Mouse (Mus musculus) hindbrain, embryonic 15.5 days (tissue): ENCODE results near the gene 4930470P17Rik. TPM values are rescaled to one million over a fixed set of nuclear protein-coding genes. Genes with fewer than 3 reads are reported as not detected.

ENCODE experiments used
- ATAC-seq: fragments of 200-750 bp; cut with Nextera tagmentation; 2 replicates; pipeline ENCODE4 v1.8.0; 2017; ENCODE audit warnings: low read depth, moderate number of reproducible peaks, moderate TSS enrichment; ENCODE audit not compliant: low FRiP score
- H3K27ac ChIP-seq: fragments of 300-500 bp; sonication (generic); replicated peaks from 2 replicates; pipeline ENCODE4 v1.5.1; 2015; ENCODE audit warnings: mild to moderate bottlenecking, inconsistent platforms
- H3K27me3 ChIP-seq: fragments of 300-500 bp; sonication (generic); 2 replicates; pipeline ENCODE4 v1.6.1; 2015; ENCODE audit warnings: control low read depth, inconsistent platforms
- H3K36me3 ChIP-seq: fragments of 300-500 bp; sonication (generic); 2 replicates; pipeline ENCODE4 v1.6.1; 2015; ENCODE audit warnings: control low read depth, inconsistent platforms
- H3K4me1 ChIP-seq: fragments of 300-500 bp; sonication (generic); replicated peaks from 2 replicates; pipeline ENCODE4 v1.6.1; 2015; ENCODE audit warnings: control low read depth, inconsistent platforms
- H3K4me2 ChIP-seq: fragments of 300-500 bp; sonication (generic); 2 replicates; pipeline ENCODE4 v1.6.1; 2015; ENCODE audit warnings: moderate library complexity, mild to moderate bottlenecking, inconsistent platforms
- H3K4me3 ChIP-seq: fragments of 300-500 bp; sonication (generic); 2 replicates; pipeline ENCODE4 v1.5.1; 2015; ENCODE audit warnings: mild to moderate bottlenecking, inconsistent platforms
- H3K9ac ChIP-seq: fragments of 300-500 bp; sonication (generic); 2 replicates; pipeline ENCODE4 v1.6.1; 2015; ENCODE audit warnings: inconsistent platforms
- H3K9me3 ChIP-seq: fragments of 300-500 bp; sonication (generic); 2 replicates; pipeline ENCODE4 v1.6.1; 2016; ENCODE audit warnings: control low read depth, inconsistent platforms
- WGBS: fragments of 180-500 bp; shearing (Covaris S2); methylation state at CpG from one replicate; pipeline ENCODE4 v1.1.7; 2015; 5-methylcytosine and 5-hydroxymethylcytosine counted together
- polyA plus RNA-seq: library from polyadenylated mRNA; unstranded; fragments of >200 nt; fragmentation: Nextera tagmentation; extraction: Ambion mirVana; gene quantifications from 2 replicates; pipeline ENCODE4 v1.2.1, GENCODE M21; 2015

4930470P17Rik gene
- polyA plus RNA-seq, 1 experiment from 2014 or later, result 0.10 TPM

DNA sequence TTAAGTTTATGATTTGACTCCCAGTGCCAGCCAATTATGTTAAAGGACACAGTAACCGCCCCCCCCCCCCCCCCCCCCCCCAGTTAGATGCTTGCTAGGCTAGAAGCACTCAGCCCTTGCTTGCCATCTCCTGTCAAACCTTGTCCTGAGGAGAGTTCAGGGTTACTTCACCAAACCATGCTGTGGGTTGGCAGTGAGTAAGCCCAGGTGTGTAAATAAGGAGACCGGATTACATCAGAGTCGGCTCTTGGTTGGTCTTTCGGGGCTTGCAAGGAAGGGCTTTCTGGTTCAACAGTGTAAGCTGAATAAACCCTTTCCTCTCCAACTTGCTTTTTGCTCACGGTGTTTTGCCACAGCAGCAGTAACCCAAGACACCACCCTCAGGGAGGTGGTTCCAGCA lies 58.2 kb downstream of the 4930470P17Rik start:
- peaks cover 10% of the 10 kb centered on the region for H3K4me1 ChIP-seq
- H3K9me3 ChIP-seq, result no peaks in the 10 kb centered on the region
- no peak overlapping the region for H3K4me2 ChIP-seq
- H3K9ac ChIP-seq, result no peak overlapping the region
- H3K36me3 ChIP-seq, result no peaks in the 10 kb centered on the region
- no peak for ATAC-seq
- no peaks in the 10 kb centered on the region for H3K27me3 ChIP-seq
- WGBS, result 89% methylated on average over 4 of the region's 5 CpGs
- H3K27ac ChIP-seq, result no peak overlapping the region
- no peak overlapping the region for H3K4me3 ChIP-seq

DNA sequence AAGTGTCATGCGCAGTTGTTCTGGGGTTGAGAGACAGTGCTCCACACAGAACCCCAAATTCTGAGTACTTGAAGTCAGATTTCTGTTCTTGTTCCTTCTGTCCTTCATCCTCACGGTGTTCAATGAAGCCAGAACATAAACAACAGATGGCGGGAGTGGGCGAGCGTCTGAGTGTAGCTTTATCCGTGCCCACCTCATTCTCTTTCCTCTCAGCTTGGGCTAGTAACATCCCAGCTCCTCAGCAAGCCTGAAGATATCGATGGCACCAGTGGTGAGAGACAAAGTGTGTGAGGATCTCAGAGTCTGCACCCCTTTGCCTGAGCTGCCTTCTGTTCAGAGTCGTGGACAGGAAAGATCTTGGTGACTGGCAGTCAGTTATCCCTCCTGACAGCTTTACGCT lies 62.6 kb downstream of the 4930470P17Rik start:
- Histone ChIP-seq H3K27ac (no peak overlapping the region), H3K9me3 (no peaks in the 10 kb centered on the region), H3K4me3 (no peak overlapping the region), H3K36me3 (no peaks in the 10 kb centered on the region), H3K4me2 (no peak overlapping the region), H3K4me1 (peaks cover 4% of the 10 kb centered on the region; the same call in 1 of the 2 replicates), H3K27me3 (no peaks in the 10 kb centered on the region), H3K9ac (no peak overlapping the region)
- no peak for ATAC-seq
- WGBS, result 74% methylated on average over 9 of the region's 9 CpGs

DNA sequence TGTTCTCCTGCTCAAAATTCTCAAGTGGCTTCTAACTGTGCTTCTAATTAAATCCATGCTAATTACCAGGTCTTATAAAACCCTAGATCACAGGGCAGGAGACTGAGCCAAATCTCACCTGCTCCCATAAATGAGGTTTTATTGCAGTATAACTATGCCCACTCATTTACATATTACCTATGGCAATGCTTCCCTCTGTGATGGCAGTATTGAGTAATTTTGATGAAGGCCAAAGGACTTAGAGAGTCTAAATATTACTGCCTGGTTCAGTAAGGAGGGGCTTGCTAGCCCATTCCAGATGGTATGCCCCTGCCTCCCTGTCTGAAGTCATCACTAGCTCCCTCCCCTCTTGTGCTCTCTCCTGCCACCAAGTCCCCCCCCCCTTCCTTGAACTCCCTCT lies 66.0 kb downstream of the 4930470P17Rik start:
- Histone ChIP-seq H3K9ac (no peak overlapping the region), H3K4me2 (no peak overlapping the region), H3K36me3 (no peaks in the 10 kb centered on the region), H3K9me3 (no peaks in the 10 kb centered on the region), H3K4me3 (no peak overlapping the region), H3K4me1 (peaks cover 4% of the 10 kb centered on the region; the same call in 1 of the 2 replicates), H3K27ac (no peak overlapping the region), H3K27me3 (no peaks in the 10 kb centered on the region)
- no peak for ATAC-seq

DNA sequence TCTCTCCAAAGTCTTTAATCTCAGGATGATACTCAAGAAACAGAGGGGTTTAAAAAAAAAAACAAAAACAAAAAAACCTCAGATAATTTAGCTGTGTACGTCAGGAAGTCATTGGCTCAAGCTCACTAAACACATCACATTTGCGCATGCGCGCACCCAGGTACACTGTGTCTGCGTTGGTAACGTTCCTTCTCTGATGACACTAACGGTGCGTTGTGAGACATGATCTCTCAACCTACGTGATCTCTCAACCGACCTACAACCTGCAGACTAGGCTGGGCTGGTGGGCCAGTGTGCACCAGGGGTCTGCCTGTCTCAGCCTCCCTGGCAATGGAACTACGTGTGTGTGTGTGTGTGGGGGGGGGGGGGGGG lies 67.0 kb downstream of the 4930470P17Rik start:
- Histone ChIP-seq H3K27ac (no peak overlapping the region), H3K27me3 (no peaks in the 10 kb centered on the region), H3K9ac (no peak overlapping the region), H3K4me2 (no peak overlapping the region), H3K4me1 (peaks cover 4% of the 10 kb centered on the region; the same call in 1 of the 2 replicates), H3K4me3 (no peak overlapping the region), H3K36me3 (no peaks in the 10 kb centered on the region), H3K9me3 (no peaks in the 10 kb centered on the region)
- no peak for ATAC-seq
- WGBS, result 91% methylated on average over 11 of the region's 11 CpGs

GRCm38 (mm10) chr2:170534116-170534802 lies 67.6 kb downstream of the 4930470P17Rik start:
- H3K27ac ChIP-seq, result no peak overlapping the region
- no peaks in the 10 kb centered on the region for H3K36me3 ChIP-seq
- H3K4me1 ChIP-seq, result peaks cover 4% of the 10 kb centered on the region; the same call in 1 of the 2 replicates
- no peak overlapping the region for H3K4me3 ChIP-seq
- ATAC-seq, result no peak
- no peaks in the 10 kb centered on the region for H3K9me3 ChIP-seq
- WGBS, result 51% methylated on average over 12 of the region's 12 CpGs
- H3K27me3 ChIP-seq, result no peaks in the 10 kb centered on the region
- no peak overlapping the region for H3K4me2 ChIP-seq
- no peak overlapping the region for H3K9ac ChIP-seq

DNA sequence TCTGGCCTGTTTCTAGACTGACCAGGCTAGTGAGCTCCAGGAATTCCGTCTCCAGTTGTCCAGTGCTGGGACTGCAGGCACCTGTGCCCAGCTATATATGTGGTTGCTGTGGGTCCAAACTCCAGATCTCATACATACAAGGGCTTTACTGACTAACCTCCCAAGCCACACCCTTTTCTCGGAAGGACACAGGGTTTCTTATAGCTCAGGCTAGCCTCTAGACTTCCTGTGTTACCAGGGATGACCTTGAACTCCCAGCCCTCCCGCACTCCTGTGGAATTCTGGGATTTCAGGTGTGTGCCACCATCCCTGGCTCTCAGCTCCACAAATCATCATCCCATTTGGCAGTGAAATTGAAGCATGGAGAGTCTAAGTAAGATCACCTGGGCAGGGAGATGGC lies 71.6 kb downstream of the 4930470P17Rik start:
- 94% methylated on average over 3 of the region's 3 CpGs for WGBS

GRCm38 (mm10) chr2:170529766-170530165 lies 72.1 kb downstream of the 4930470P17Rik start:
- Histone ChIP-seq H3K4me3 (no peak overlapping the region), H3K9me3 (no peaks in the 10 kb centered on the region), H3K27me3 (no peaks in the 10 kb centered on the region), H3K4me2 (no peak overlapping the region), H3K4me1 (no peaks in the 10 kb centered on the region), H3K36me3 (no peaks in the 10 kb centered on the region), H3K9ac (no peak overlapping the region), H3K27ac (no peak overlapping the region)
- 85% methylated on average over 7 of the region's 7 CpGs for WGBS
- no peak for ATAC-seq

More for the DNA sequence above, 71.6 kb downstream of the 4930470P17Rik start:
- Histone ChIP-seq H3K4me1 (no peaks in the 10 kb centered on the region), H3K4me3 (no peak overlapping the region), H3K36me3 (no peaks in the 10 kb centered on the region), H3K27me3 (no peaks in the 10 kb centered on the region), H3K9ac (no peak overlapping the region), H3K4me2 (no peak overlapping the region), H3K27ac (no peak overlapping the region), H3K9me3 (no peaks in the 10 kb centered on the region)
- ATAC-seq, result no peak

Other genes starting within 250 kb of the 4930470P17Rik start
- gene Bcas1, start 174.2 kb downstream of the 4930470P17Rik start, polyA plus RNA-seq, result 13.4 and 15.1 TPM in 2 replicates
- 113 and 130 TPM in 2 replicates for gene Pfdn4, start 105.6 kb downstream of the 4930470P17Rik start, polyA plus RNA-seq
- 0.10 and 0.14 TPM in 2 replicates for gene Cyp24a1, start 104.9 kb downstream of the 4930470P17Rik start, polyA plus RNA-seq
- 56.8 and 61.9 TPM in 2 replicates for gene Dok5, start 129.8 kb upstream of the 4930470P17Rik start, polyA plus RNA-seq